Mouse (Mus musculus): ENCODE results near the gene Sarm1. TPM values are rescaled to one million over a fixed set of nuclear protein-coding genes. Genes with fewer than 3 reads are reported as not detected.

Gene Sarm1
- polyA plus RNA-seq (2015; fragmentation: Nextera tagmentation; extraction: Ambion mirVana): 43.5 and 51.3 TPM in 2 replicates

GRCm38 (mm10) chr11:78497544-78498522 is at the start of gene Sarm1:
Gene Sarm1, minus strand, starts transcription at chr11:78497754.
- H3K27me3 ChIP-seq (replicated peaks; ENCODE audit: control insufficient read depth, insufficient read depth, low read length): peaks cover 3% of the 10 kb centered on the region; the same call in 1 of the 2 replicates
- H3K4me2 ChIP-seq (ENCODE audit: low read length): peak within 1 kb of the TSS; percentile 73
- no peaks in the 10 kb centered on the region for H3K36me3 ChIP-seq (ENCODE audit: control insufficient read depth, insufficient read depth, low read length)
- peak within 1 kb of the TSS; percentile 93 for H3K27ac ChIP-seq (ENCODE audit: low read depth, low read length)
- H3K4me1 ChIP-seq (ENCODE audit: control insufficient read depth, insufficient read depth, low read depth, low read length): peaks cover 15% of the 10 kb centered on the region
- peak within 1 kb of the TSS; percentile 86 for H3K9ac ChIP-seq (ENCODE audit: low read depth, low read length)
- peak; percentile 96 for ATAC-seq
- no peaks in the 10 kb centered on the region for H3K9me3 ChIP-seq (ENCODE audit: control insufficient read depth, low read length)
- 3% methylated on average over 36 of the region's 36 CpGs for WGBS
- H3K4me3 ChIP-seq (ENCODE audit: low read length): peak within 1 kb of the TSS; percentile 80

- Histone ChIP-seq H3K4me1 (ENCODE audit: control insufficient read depth, insufficient read depth, low read depth, low read length) (peaks cover 11% of the 10 kb centered on the region), H3K9ac (ENCODE audit: low read depth, low read length) (no peak overlapping the region), H3K36me3 (ENCODE audit: control insufficient read depth, insufficient read depth, low read length) (peaks cover 17% of the 10 kb centered on the region), H3K4me2 (ENCODE audit: low read length) (no peak overlapping the region), H3K9me3 (ENCODE audit: control insufficient read depth, low read length) (no peaks in the 10 kb centered on the region), H3K27ac (ENCODE audit: low read depth, low read length) (no peak overlapping the region), H3K4me3 (ENCODE audit: low read length) (no peak overlapping the region), H3K27me3 (replicated peaks; ENCODE audit: control insufficient read depth, insufficient read depth, low read length) (no peaks in the 10 kb centered on the region)
- WGBS: 80% methylated on average over 8 of the region's 8 CpGs
- ATAC-seq: no peak
Observed at GRCm38 (mm10) chr11:78545181-78545580, 47.6 kb upstream of the Sarm1 start.

- no peak overlapping the region for H3K27ac ChIP-seq (ENCODE audit: low read depth, low read length)
- no peaks in the 10 kb centered on the region for H3K27me3 ChIP-seq (replicated peaks; ENCODE audit: control insufficient read depth, insufficient read depth, low read length)
- peaks cover 17% of the 10 kb centered on the region for H3K36me3 ChIP-seq (ENCODE audit: control insufficient read depth, insufficient read depth, low read length)
- WGBS: 96% methylated on average over 7 of the region's 7 CpGs
- no peak for ATAC-seq
- no peak overlapping the region for H3K4me3 ChIP-seq (ENCODE audit: low read length)
- no peaks in the 10 kb centered on the region for H3K9me3 ChIP-seq (ENCODE audit: control insufficient read depth, low read length)
- no peak overlapping the region for H3K9ac ChIP-seq (ENCODE audit: low read depth, low read length)
- H3K4me1 ChIP-seq (ENCODE audit: control insufficient read depth, insufficient read depth, low read depth, low read length): peaks cover 9% of the 10 kb centered on the region
- H3K4me2 ChIP-seq (ENCODE audit: low read length): no peak overlapping the region
Observed at GRCm38 (mm10) chr11:78544449-78545111, 47.0 kb upstream of the Sarm1 start.

- no peaks in the 10 kb centered on the region for H3K9me3 ChIP-seq (ENCODE audit: control insufficient read depth, low read length)
- H3K9ac ChIP-seq (ENCODE audit: low read depth, low read length): no peak overlapping the region
- peaks cover 11% of the 10 kb centered on the region for H3K4me1 ChIP-seq (ENCODE audit: control insufficient read depth, insufficient read depth, low read depth, low read length)
- no peak overlapping the region for H3K4me2 ChIP-seq (ENCODE audit: low read length)
- H3K4me3 ChIP-seq (ENCODE audit: low read length): no peak overlapping the region
- 92% methylated on average over 3 of the region's 3 CpGs for WGBS
- no peak overlapping the region for H3K27ac ChIP-seq (ENCODE audit: low read depth, low read length)
- no peaks in the 10 kb centered on the region for H3K27me3 ChIP-seq (replicated peaks; ENCODE audit: control insufficient read depth, insufficient read depth, low read length)
- peaks cover 17% of the 10 kb centered on the region for H3K36me3 ChIP-seq (ENCODE audit: control insufficient read depth, insufficient read depth, low read length)
- ATAC-seq: no peak
Observed at GRCm38 (mm10) chr11:78540358-78540757, 42.8 kb upstream of the Sarm1 start.

GRCm38 (mm10) chr11:78536690-78537084 is 39.1 kb upstream of the Sarm1 start:
- H3K27me3 ChIP-seq (replicated peaks; ENCODE audit: control insufficient read depth, insufficient read depth, low read length): no peaks in the 10 kb centered on the region
- H3K9me3 ChIP-seq (ENCODE audit: control insufficient read depth, low read length): no peaks in the 10 kb centered on the region
- peak overlapping the region; percentile 59 for H3K4me3 ChIP-seq (ENCODE audit: low read length)
- WGBS: 2% methylated on average over 14 of the region's 14 CpGs
- H3K9ac ChIP-seq (ENCODE audit: low read depth, low read length): peak overlapping the region; percentile 73
- H3K27ac ChIP-seq (ENCODE audit: low read depth, low read length): peak overlapping the region; percentile 75
- peaks cover 26% of the 10 kb centered on the region for H3K4me1 ChIP-seq (ENCODE audit: control insufficient read depth, insufficient read depth, low read depth, low read length)
- H3K4me2 ChIP-seq (ENCODE audit: low read length): peak overlapping the region; percentile 86
- peaks cover 10% of the 10 kb centered on the region for H3K36me3 ChIP-seq (ENCODE audit: control insufficient read depth, insufficient read depth, low read length)
- no peak for ATAC-seq

- Histone ChIP-seq H3K4me2 (ENCODE audit: low read length) (peak within 1 kb of the TSS; percentile 86), H3K9me3 (ENCODE audit: control insufficient read depth, low read length) (no peaks in the 10 kb centered on the region), H3K36me3 (ENCODE audit: control insufficient read depth, insufficient read depth, low read length) (peaks cover 8% of the 10 kb centered on the region), H3K4me3 (ENCODE audit: low read length) (peak within 1 kb of the TSS; percentile 59), H3K27ac (ENCODE audit: low read depth, low read length) (peak within 1 kb of the TSS; percentile 89), H3K4me1 (ENCODE audit: control insufficient read depth, insufficient read depth, low read depth, low read length) (peaks cover 26% of the 10 kb centered on the region), H3K9ac (ENCODE audit: low read depth, low read length) (peak within 1 kb of the TSS; percentile 81), H3K27me3 (replicated peaks; ENCODE audit: control insufficient read depth, insufficient read depth, low read length) (no peaks in the 10 kb centered on the region)
- WGBS: under 1% methylated on average over 52 of the region's 52 CpGs
- ATAC-seq: peak; percentile 98
Observed at GRCm38 (mm10) chr11:78536080-78536689, 38.6 kb upstream of the Sarm1 start, which contains the start of the genes Tnfaip1 and Ift20. Gene Tnfaip1, minus strand, starts transcription at chr11:78536332. Gene Ift20, plus strand, starts transcription at chr11:78536361.

GRCm38 (mm10) chr11:78535376-78536079 is 38.0 kb upstream of the Sarm1 start:
- Histone ChIP-seq H3K27me3 (replicated peaks; ENCODE audit: control insufficient read depth, insufficient read depth, low read length) (no peaks in the 10 kb centered on the region), H3K4me1 (ENCODE audit: control insufficient read depth, insufficient read depth, low read depth, low read length) (peaks cover 26% of the 10 kb centered on the region), H3K9me3 (ENCODE audit: control insufficient read depth, low read length) (no peaks in the 10 kb centered on the region), H3K36me3 (ENCODE audit: control insufficient read depth, insufficient read depth, low read length) (peaks cover 3% of the 10 kb centered on the region), H3K4me2 (ENCODE audit: low read length) (peak overlapping the region; percentile 67), H3K27ac (ENCODE audit: low read depth, low read length) (peak overlapping the region; percentile 89), H3K4me3 (ENCODE audit: low read length) (peak overlapping the region; percentile 59), H3K9ac (ENCODE audit: low read depth, low read length) (peak overlapping the region; percentile 81)
- ATAC-seq: 0 out of 2 replicates have a peak, but pooled peaks have one; percentile 1
- under 1% methylated on average over 23 of the region's 23 CpGs for WGBS

- no peak overlapping the region for H3K27ac ChIP-seq (ENCODE audit: low read depth, low read length)
- WGBS: 90% methylated on average over 4 of the region's 4 CpGs
Observed at GRCm38 (mm10) chr11:78534516-78534915, 37.0 kb upstream of the Sarm1 start.

More at GRCm38 (mm10) chr11:78534516-78534915, 37.0 kb upstream of the Sarm1 start:
- no peaks in the 10 kb centered on the region for H3K27me3 ChIP-seq (replicated peaks; ENCODE audit: control insufficient read depth, insufficient read depth, low read length)
- H3K36me3 ChIP-seq (ENCODE audit: control insufficient read depth, insufficient read depth, low read length): peaks cover 8% of the 10 kb centered on the region; the same call in 1 of the 2 replicates
- peak overlapping the region; percentile 67 for H3K4me2 ChIP-seq (ENCODE audit: low read length)
- H3K4me1 ChIP-seq (ENCODE audit: control insufficient read depth, insufficient read depth, low read depth, low read length): peaks cover 26% of the 10 kb centered on the region
- H3K9ac ChIP-seq (ENCODE audit: low read depth, low read length): no peak overlapping the region
- ATAC-seq: no peak
- no peak overlapping the region for H3K4me3 ChIP-seq (ENCODE audit: low read length)
- H3K9me3 ChIP-seq (ENCODE audit: control insufficient read depth, low read length): no peaks in the 10 kb centered on the region

All from hindbrain, embryonic 16.5 days (tissue).